Mouse (Mus musculus): ENCODE measurements around the gene Polr2f. TPM values are rescaled to one million over a fixed set of nuclear protein-coding genes. Genes with fewer than 3 reads are reported as not detected.

Polr2f gene
- polyA plus RNA-seq, 1 experiment from 2014 or later = 356 TPM

DNA sequence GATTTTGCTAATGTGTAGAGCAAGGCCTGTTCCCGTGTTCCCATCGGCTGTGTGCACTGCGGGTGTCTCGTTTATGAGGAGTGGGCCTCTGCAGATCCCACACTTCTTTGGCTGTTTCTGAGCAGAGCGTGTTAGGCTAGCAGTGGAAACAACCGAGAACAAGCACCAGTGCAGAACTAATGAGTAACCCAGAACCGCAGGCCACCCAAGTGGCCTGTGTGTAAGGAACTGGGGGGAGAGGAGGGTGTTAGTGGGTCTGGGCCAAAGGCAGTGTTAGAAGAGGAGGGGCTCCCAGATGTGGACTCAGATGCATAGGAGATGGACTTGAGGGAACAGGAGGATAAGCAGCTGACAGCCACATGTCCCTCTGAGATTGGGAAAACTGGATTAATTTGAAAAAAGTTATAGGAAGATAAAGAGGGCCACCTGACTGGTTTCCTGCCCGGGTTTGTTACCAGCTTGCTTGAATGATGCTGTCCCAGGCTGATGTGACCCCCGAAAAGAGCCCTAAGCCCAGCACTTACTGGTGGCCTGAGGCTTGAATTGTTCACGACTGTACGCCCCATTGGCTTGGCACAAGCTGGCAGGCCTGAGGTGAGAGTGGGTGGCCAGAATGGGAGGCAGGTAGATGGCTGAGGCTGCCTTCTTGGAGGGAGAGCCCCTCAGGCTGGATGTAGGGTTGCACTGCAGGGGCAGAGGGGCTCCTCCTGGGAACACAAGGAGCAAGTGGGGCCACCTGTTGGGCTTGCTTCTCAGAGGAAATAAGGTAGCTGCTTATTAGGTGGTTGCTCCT, 4.8 kb upstream of the Polr2f start:
- no peaks in the 10 kb centered on the region; the same call in 1 of the 2 replicates for H3K4me1 ChIP-seq (ENCODE audit: control insufficient read depth, insufficient read depth, low read length)
- peaks cover 31% of the 10 kb centered on the region for H3K36me3 ChIP-seq (ENCODE audit: control insufficient read depth, insufficient read depth, low read length)
- no peak overlapping the region for H3K27ac ChIP-seq (ENCODE audit: low read depth, low read length)
- ATAC-seq (no peak), DNase-seq (ENCODE audit: low spot score) (no peak)
- H3K27me3 ChIP-seq (replicated peaks; ENCODE audit: control insufficient read depth, insufficient read depth, low read length) = no peaks in the 10 kb centered on the region
- 60% methylated on average over 11 of the region's 11 CpGs for WGBS
- H3K9ac ChIP-seq (ENCODE audit: low read length) = no peak overlapping the region
- H3K4me2 ChIP-seq (ENCODE audit: low read length) = no peak overlapping the region
- H3K9me3 ChIP-seq (replicated peaks; ENCODE audit: control insufficient read depth, low read length) = no peaks in the 10 kb centered on the region
- no peak overlapping the region for H3K4me3 ChIP-seq (ENCODE audit: low read depth, low read length)

DNA sequence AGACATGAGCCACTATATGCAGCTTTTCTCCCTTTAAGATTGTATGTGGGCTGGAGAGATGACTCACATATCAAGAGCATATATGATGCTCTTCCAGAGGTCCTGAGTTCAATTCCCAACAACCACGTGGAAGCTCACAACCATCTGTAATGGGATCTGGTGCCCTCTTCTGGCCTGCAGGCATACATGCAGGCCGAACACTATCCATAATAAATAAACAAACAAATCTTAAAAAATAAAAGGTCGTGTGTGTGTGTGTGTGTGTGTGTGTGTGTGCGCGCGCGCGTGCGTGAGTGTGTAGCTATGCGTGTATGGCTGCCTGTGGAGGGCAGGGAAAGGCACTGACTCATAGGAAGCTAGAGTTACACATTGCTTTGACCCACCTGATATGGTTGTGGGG, 1.2 kb upstream of the Polr2f start:
- 65% methylated on average over 10 of the region's 10 CpGs for WGBS
- no peak for DNase-seq (ENCODE audit: low spot score)

GRCm38 (mm10) chr15:79141566-79141917, 733 bp downstream of the Polr2f start:
- Histone ChIP-seq H3K4me2 (ENCODE audit: low read length) (peak overlapping the region; percentile 77), H3K4me3 (ENCODE audit: low read depth, low read length) (peak overlapping the region; percentile 90), H3K27me3 (replicated peaks; ENCODE audit: control insufficient read depth, insufficient read depth, low read length) (no peaks in the 10 kb centered on the region), H3K27ac (ENCODE audit: low read depth, low read length) (no peak overlapping the region; the same call in 1 of the 2 replicates), H3K4me1 (ENCODE audit: control insufficient read depth, insufficient read depth, low read length) (peaks cover 4% of the 10 kb centered on the region; the same call in 1 of the 2 replicates), H3K9ac (ENCODE audit: low read length) (peak overlapping the region; percentile 83), H3K9me3 (replicated peaks; ENCODE audit: control insufficient read depth, low read length) (no peaks in the 10 kb centered on the region), H3K36me3 (ENCODE audit: control insufficient read depth, insufficient read depth, low read length) (peaks cover 23% of the 10 kb centered on the region)
- peak; percentile 35 for ATAC-seq
- WGBS = 2% methylated on average over 7 of the region's 7 CpGs
- DNase-seq (ENCODE audit: low spot score) = no peak

More for the DNA sequence above, 1.2 kb upstream of the Polr2f start:
- Histone ChIP-seq H3K4me1 (ENCODE audit: control insufficient read depth, insufficient read depth, low read length) (peaks cover 4% of the 10 kb centered on the region; the same call in 1 of the 2 replicates), H3K27me3 (replicated peaks; ENCODE audit: control insufficient read depth, insufficient read depth, low read length) (no peaks in the 10 kb centered on the region), H3K36me3 (ENCODE audit: control insufficient read depth, insufficient read depth, low read length) (peaks cover 7% of the 10 kb centered on the region), H3K27ac (ENCODE audit: low read depth, low read length) (no peak overlapping the region), H3K9ac (ENCODE audit: low read length) (no peak overlapping the region), H3K4me3 (ENCODE audit: low read depth, low read length) (no peak overlapping the region), H3K9me3 (replicated peaks; ENCODE audit: control insufficient read depth, low read length) (no peaks in the 10 kb centered on the region), H3K4me2 (ENCODE audit: low read length) (no peak overlapping the region)
- ATAC-seq = no peak

- Histone ChIP-seq H3K27me3 (replicated peaks; ENCODE audit: control insufficient read depth, insufficient read depth, low read length) (no peaks in the 10 kb centered on the region), H3K4me3 (ENCODE audit: low read depth, low read length) (no peak overlapping the region), H3K36me3 (ENCODE audit: control insufficient read depth, insufficient read depth, low read length) (peaks cover 41% of the 10 kb centered on the region), H3K4me1 (ENCODE audit: control insufficient read depth, insufficient read depth, low read length) (peaks cover 4% of the 10 kb centered on the region; the same call in 1 of the 2 replicates), H3K9me3 (replicated peaks; ENCODE audit: control insufficient read depth, low read length) (no peaks in the 10 kb centered on the region), H3K9ac (ENCODE audit: low read length) (no peak overlapping the region), H3K4me2 (ENCODE audit: low read length) (no peak overlapping the region), H3K27ac (ENCODE audit: low read depth, low read length) (no peak overlapping the region)
- no peak for DNase-seq (ENCODE audit: low spot score)
- WGBS = 87% methylated on average over 12 of the region's 12 CpGs
- no peak for ATAC-seq
These were observed 2.5 kb downstream of the Polr2f start for GRCm38 (mm10) chr15:79143316-79143715.

- WGBS = 86% methylated on average over 8 of the region's 8 CpGs
- DNase-seq (ENCODE audit: low spot score) = no peak
- H3K4me1 ChIP-seq (ENCODE audit: control insufficient read depth, insufficient read depth, low read length) = peaks cover 4% of the 10 kb centered on the region; the same call in 1 of the 2 replicates
- H3K4me3 ChIP-seq (ENCODE audit: low read depth, low read length) = no peak overlapping the region
- H3K27ac ChIP-seq (ENCODE audit: low read depth, low read length) = no peak overlapping the region
- H3K36me3 ChIP-seq (ENCODE audit: control insufficient read depth, insufficient read depth, low read length) = peaks cover 48% of the 10 kb centered on the region
- ATAC-seq = no peak
- no peaks in the 10 kb centered on the region for H3K27me3 ChIP-seq (replicated peaks; ENCODE audit: control insufficient read depth, insufficient read depth, low read length)
- no peaks in the 10 kb centered on the region for H3K9me3 ChIP-seq (replicated peaks; ENCODE audit: control insufficient read depth, low read length)
- H3K4me2 ChIP-seq (ENCODE audit: low read length) = no peak overlapping the region
- H3K9ac ChIP-seq (ENCODE audit: low read length) = no peak overlapping the region
These were observed 3.2 kb downstream of the Polr2f start for GRCm38 (mm10) chr15:79144021-79144420.

DNA sequence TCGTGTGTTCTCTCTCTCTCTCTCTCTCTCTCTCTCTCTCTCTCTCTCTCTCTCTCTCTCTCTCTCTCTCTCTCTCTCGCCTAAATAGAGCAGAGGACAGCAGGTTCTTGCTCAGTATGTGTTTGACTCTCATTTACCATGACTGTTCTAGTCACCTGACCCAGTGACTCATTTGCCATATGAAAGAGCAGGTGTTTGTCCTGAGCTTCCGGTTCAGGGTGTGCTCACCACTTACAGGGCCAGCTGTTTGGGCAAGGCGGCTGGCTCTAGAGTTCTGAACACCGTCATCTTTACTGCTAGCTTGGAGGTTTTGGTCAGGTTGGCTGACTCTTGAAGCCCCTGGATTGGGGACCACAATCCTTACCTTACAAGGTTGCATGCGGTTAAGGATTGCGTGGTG, 4.7 kb downstream of the Polr2f start:
- no peak overlapping the region for H3K27ac ChIP-seq (ENCODE audit: low read depth, low read length)
- H3K9me3 ChIP-seq (replicated peaks; ENCODE audit: control insufficient read depth, low read length) = no peaks in the 10 kb centered on the region
- peaks cover 4% of the 10 kb centered on the region; the same call in 1 of the 2 replicates for H3K4me1 ChIP-seq (ENCODE audit: control insufficient read depth, insufficient read depth, low read length)
- H3K4me3 ChIP-seq (ENCODE audit: low read depth, low read length) = no peak overlapping the region
- H3K4me2 ChIP-seq (ENCODE audit: low read length) = no peak overlapping the region
- H3K9ac ChIP-seq (ENCODE audit: low read length) = no peak overlapping the region
- H3K27me3 ChIP-seq (replicated peaks; ENCODE audit: control insufficient read depth, insufficient read depth, low read length) = no peaks in the 10 kb centered on the region
- 89% methylated on average over 7 of the region's 7 CpGs for WGBS
- ATAC-seq (no peak), DNase-seq (ENCODE audit: low spot score) (no peak)
- peaks cover 59% of the 10 kb centered on the region for H3K36me3 ChIP-seq (ENCODE audit: control insufficient read depth, insufficient read depth, low read length)

GRCm38 (mm10) chr15:79148533-79148932, 7.7 kb downstream of the Polr2f start:
- Histone ChIP-seq H3K27ac (ENCODE audit: low read depth, low read length) (no peak overlapping the region), H3K9ac (ENCODE audit: low read length) (no peak overlapping the region), H3K4me3 (ENCODE audit: low read depth, low read length) (no peak overlapping the region), H3K4me2 (ENCODE audit: low read length) (no peak overlapping the region), H3K36me3 (ENCODE audit: control insufficient read depth, insufficient read depth, low read length) (peaks cover 78% of the 10 kb centered on the region), H3K27me3 (replicated peaks; ENCODE audit: control insufficient read depth, insufficient read depth, low read length) (no peaks in the 10 kb centered on the region), H3K4me1 (ENCODE audit: control insufficient read depth, insufficient read depth, low read length) (peaks cover 6% of the 10 kb centered on the region; the same call in 1 of the 2 replicates), H3K9me3 (replicated peaks; ENCODE audit: control insufficient read depth, low read length) (no peaks in the 10 kb centered on the region)
- DNase-seq (ENCODE audit: low spot score) (peak; percentile 87), ATAC-seq (peak; percentile 71; the same call in 1 of the 2 replicates)
- 61% methylated on average over 7 of the region's 7 CpGs for WGBS

GRCm38 (mm10) chr15:79151881-79152280, 11.1 kb downstream of the Polr2f start:
- DNase-seq (ENCODE audit: low spot score) (peak; percentile 54), ATAC-seq (peak; percentile 52)
- H3K4me3 ChIP-seq (ENCODE audit: low read depth, low read length) = no peak overlapping the region
- peaks cover 6% of the 10 kb centered on the region; the same call in 1 of the 2 replicates for H3K4me1 ChIP-seq (ENCODE audit: control insufficient read depth, insufficient read depth, low read length)
- peak overlapping the region; percentile 5; the same call in 1 of the 2 replicates for H3K9ac ChIP-seq (ENCODE audit: low read length)
- H3K27ac ChIP-seq (ENCODE audit: low read depth, low read length) = peak overlapping the region; percentile 76
- H3K36me3 ChIP-seq (ENCODE audit: control insufficient read depth, insufficient read depth, low read length) = peaks cover 51% of the 10 kb centered on the region
- no peaks in the 10 kb centered on the region for H3K9me3 ChIP-seq (replicated peaks; ENCODE audit: control insufficient read depth, low read length)
- no peaks in the 10 kb centered on the region for H3K27me3 ChIP-seq (replicated peaks; ENCODE audit: control insufficient read depth, insufficient read depth, low read length)
- no peak overlapping the region for H3K4me2 ChIP-seq (ENCODE audit: low read length)
- WGBS = 17% methylated on average over 8 of the region's 8 CpGs

- H3K4me1 ChIP-seq (ENCODE audit: control insufficient read depth, insufficient read depth, low read length) = peaks cover 6% of the 10 kb centered on the region; the same call in 1 of the 2 replicates
- no peak overlapping the region for H3K4me2 ChIP-seq (ENCODE audit: low read length)
- no peak overlapping the region; the same call in 1 of the 2 replicates for H3K9ac ChIP-seq (ENCODE audit: low read length)
- H3K4me3 ChIP-seq (ENCODE audit: low read depth, low read length) = no peak overlapping the region
- peaks cover 43% of the 10 kb centered on the region for H3K36me3 ChIP-seq (ENCODE audit: control insufficient read depth, insufficient read depth, low read length)
- DNase-seq (ENCODE audit: low spot score) (no peak), ATAC-seq (no peak)
- H3K9me3 ChIP-seq (replicated peaks; ENCODE audit: control insufficient read depth, low read length) = no peaks in the 10 kb centered on the region
- H3K27ac ChIP-seq (ENCODE audit: low read depth, low read length) = peak overlapping the region; percentile 76; the same call in 1 of the 2 replicates
- 37% methylated on average over 6 of the region's 6 CpGs for WGBS
- H3K27me3 ChIP-seq (replicated peaks; ENCODE audit: control insufficient read depth, insufficient read depth, low read length) = no peaks in the 10 kb centered on the region
These were observed 11.9 kb downstream of the Polr2f start for GRCm38 (mm10) chr15:79152709-79153108.
